Mouse (Mus musculus): ENCODE measurements around the gene Gm20517.

Gm20517 gene

GRCm38 (mm10) chr17:47671988-47672310, 60.6 kb downstream of the Gm20517 start:
- in situ Hi-C loops (cut with MboI, MseI), result no loop called here

- in situ Hi-C loops (cut with MboI, MseI), result no loop called here
These were observed 61.1 kb downstream of the Gm20517 start for GRCm38 (mm10) chr17:47672311-47673111.

GRCm38 (mm10) chr17:47676581-47676980, 65.2 kb downstream of the Gm20517 start:
- in situ Hi-C loops (cut with MboI, MseI), result no loop called here

- in situ Hi-C loops (cut with MboI, MseI), result no loop called here
These were observed 66.8 kb downstream of the Gm20517 start for GRCm38 (mm10) chr17:47678238-47678637.

GRCm38 (mm10) chr17:47678702-47679101, 67.3 kb downstream of the Gm20517 start:
- in situ Hi-C loops (cut with MboI, MseI), result no loop called here

- in situ Hi-C loops (cut with MboI, MseI), result loop anchor here (5.0 kb wide), 1 partner anchor 51 kb away; the partner anchor contains the start of gene Usp49
These were observed 71.4 kb downstream of the Gm20517 start for GRCm38 (mm10) chr17:47682836-47683235.

- in situ Hi-C loops (cut with MboI, MseI), result no loop called here
These were observed 76.3 kb downstream of the Gm20517 start for GRCm38 (mm10) chr17:47687409-47688343.

- in situ Hi-C loops (cut with MboI, MseI), result no loop called here
These were observed 76.9 kb downstream of the Gm20517 start, which contains the start of gene Tomm6 for GRCm38 (mm10) chr17:47688344-47688607. TSS of gene Tomm6 (minus strand) at chr17:47688386.

- in situ Hi-C loops (cut with MboI, MseI), result no loop called here
These were observed 77.5 kb downstream of the Gm20517 start, which contains the start of gene Frs3 for GRCm38 (mm10) chr17:47688608-47689575. TSS of gene Frs3 (plus strand) at chr17:47689030.

- in situ Hi-C loops (cut with MboI, MseI), result loop anchor here (5.0 kb wide), 2 partner anchors 78 to 178 kb away; partner anchors contain the start of genes Bysl, Gm20517 and Med20
These were observed 78.5 kb downstream of the Gm20517 start for GRCm38 (mm10) chr17:47689894-47690293.

GRCm38 (mm10) chr17:47691650-47692049, 80.3 kb downstream of the Gm20517 start:
- in situ Hi-C loops (cut with MboI, MseI), result loop anchor here (5.0 kb wide), 2 partner anchors 79 to 179 kb away; partner anchors contain the start of genes Bysl, Gm20517 and Med20

- in situ Hi-C loops (cut with MboI, MseI), result loop anchor here (5.0 kb wide), 2 partner anchors 82 to 182 kb away; partner anchors contain the start of genes Bysl, Gm20517 and Med20
These were observed 82.5 kb downstream of the Gm20517 start for GRCm38 (mm10) chr17:47693671-47694441.

- in situ Hi-C loops (cut with MboI, MseI), result loop anchor here (5.0 kb wide), 2 partner anchors 82 to 182 kb away; partner anchors contain the start of genes Bysl, Gm20517 and Med20
These were observed 82.9 kb downstream of the Gm20517 start, which contains the start of gene Gm21981 for GRCm38 (mm10) chr17:47694442-47694502. TSS of gene Gm21981 (minus strand) at chr17:47694455.

GRCm38 (mm10) chr17:47694503-47695336, 83.3 kb downstream of the Gm20517 start, which contains the start of gene Prickle4:
TSS of gene Prickle4 (minus strand) at chr17:47694736.
- in situ Hi-C loops (cut with MboI, MseI), result loop anchor here (5.0 kb wide), 2 partner anchors 82 to 182 kb away; partner anchors contain the start of genes Bysl, Gm20517 and Med20

- in situ Hi-C loops (cut with MboI, MseI), result no loop called here
These were observed 83.9 kb downstream of the Gm20517 start for GRCm38 (mm10) chr17:47695337-47695710.

GRCm38 (mm10) chr17:47698156-47698555, 86.8 kb downstream of the Gm20517 start:
- in situ Hi-C loops (cut with MboI, MseI), result no loop called here

GRCm38 (mm10) chr17:47699055-47699454, 87.7 kb downstream of the Gm20517 start:
- in situ Hi-C loops (cut with MboI, MseI), result no loop called here

GRCm38 (mm10) chr17:47701793-47702192, 90.4 kb downstream of the Gm20517 start:
- in situ Hi-C loops (cut with MboI, MseI), result no loop called here

- in situ Hi-C loops (cut with MboI, MseI), result no loop called here
These were observed 91.4 kb downstream of the Gm20517 start for GRCm38 (mm10) chr17:47702548-47703345.
